Mouse (Mus musculus): ENCODE results near the gene Mink1.

DNA sequence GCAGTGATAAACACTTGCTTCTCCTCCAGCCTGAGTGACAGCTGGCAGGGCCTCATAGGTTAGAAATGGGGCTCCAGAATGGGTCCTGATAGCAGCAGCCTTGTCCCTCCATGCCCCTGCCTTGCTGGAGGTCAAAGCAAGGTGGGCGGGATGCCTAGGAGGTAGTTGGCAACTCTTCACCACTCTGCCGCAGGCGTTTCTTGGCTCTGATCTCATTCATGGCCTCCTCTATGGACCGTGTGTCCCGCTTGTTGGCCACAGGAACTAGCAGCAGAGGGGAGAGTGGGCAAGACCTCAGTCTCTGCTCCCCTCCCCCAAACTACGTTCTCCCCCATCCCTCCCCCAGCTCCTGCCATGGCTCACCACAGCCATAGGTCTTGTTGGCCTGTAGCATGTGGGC, 101.3 kb downstream of the Mink1 start:
- no peak for TF ChIP-seq CTCF (IDR thresholded peaks at IDR 0.05; ENCODE audit: low read depth, low read length)
- TF ChIP-seq POLR2A (IDR thresholded peaks at IDR 0.05; ENCODE audit: extremely low read depth, insufficient read depth, low read length) = no peak
